Comparison of ENCODE assay signal across 16 mouse cellular contexts in the genomic region with DNA sequence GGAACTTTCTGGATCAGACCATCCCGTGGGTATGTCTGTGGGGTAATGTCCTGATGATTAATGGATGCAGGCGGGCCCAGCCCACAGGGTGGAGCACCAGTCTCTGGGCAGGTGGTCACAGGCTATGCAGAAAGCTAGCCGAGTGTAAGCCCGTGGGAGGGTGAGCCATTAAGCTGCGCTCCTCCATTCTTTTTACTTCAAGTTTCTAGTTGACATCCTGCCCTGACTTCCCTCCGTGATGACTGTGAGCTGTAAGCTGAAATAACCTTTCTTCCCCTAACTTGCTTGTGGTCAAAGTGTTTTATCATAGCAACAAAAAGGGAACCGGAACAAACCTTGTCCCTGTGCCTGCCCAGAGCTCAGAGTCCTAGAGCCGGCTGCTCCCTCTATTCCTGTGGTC. TPM values are rescaled to one million over a fixed set of nuclear protein-coding genes. Genes with fewer than 3 reads are reported as not detected.
A peak's percentile ranks its signal among the peaks of the same experiment; 100 is the strongest.
DNase-seq lines count a peak whose midpoint lies in the region; ATAC-seq lines count a peak whose summit lies in the region.
"Had no signal": no experiment of that assay in that cellular context is flagged by ENCODE, and none has a peak within 500 bp of the region (broad histone marks: within the 10 kb centered on the region; RNA-seq: fewer than 3 reads in every experiment).

No protein-coding gene starts in this region.

- no peak overlapping the region for H3K27ac ChIP-seq in forebrain, embryonic 16.5 days (ENCODE audit: low read length)
- H3K27ac ChIP-seq: kidney, postnatal 0 days; stomach, embryonic 15.5 days had no signal

- peak; percentile 34 for DNase-seq in B cell, adult 2 months
- DNase-seq in CD4-positive, CD25-positive, alpha-beta regulatory T cell, adult 2 months (ENCODE audit: low read depth, low spot score) = peak; percentile 71
- DNase-seq in left cerebral cortex, postnatal 10 days (ENCODE audit: extremely low spot score in 1 of 2, low spot score in 2 of 2) = no peak
- no peak for DNase-seq in adrenal gland, postnatal 10 days
- DNase-seq: cerebellum, postnatal 10 days; forebrain, postnatal 0 days; gastrocnemius, postnatal 36 days; left cerebral cortex, postnatal 4 days; right cerebral cortex, postnatal 14 days had no signal

- H3K36me3 ChIP-seq in megakaryocyte, embryonic 14.5 days (replicated peaks; ENCODE audit: low read length) = peaks cover 87% of the 10 kb centered on the region
- H3K36me3 ChIP-seq in forebrain, embryonic 16.5 days (ENCODE audit: control insufficient read depth, insufficient read depth) = no peaks in the 10 kb centered on the region
- H3K36me3 ChIP-seq: stomach, embryonic 15.5 days had no signal

- no peak overlapping the region for H3K4me2 ChIP-seq in forebrain, embryonic 16.5 days (ENCODE audit: low read length)
- H3K4me2 ChIP-seq: stomach, embryonic 15.5 days had no signal

- 76% methylated on average over 8 of the region's 8 CpGs for WGBS in forebrain, embryonic 16.5 days

- peak overlapping the region; percentile 59 for H3K4me3 ChIP-seq in megakaryocyte, embryonic 14.5 days (replicated peaks)
- H3K4me3 ChIP-seq in forebrain, embryonic 16.5 days (replicated peaks; ENCODE audit: low read length) = no peak overlapping the region
- H3K4me3 ChIP-seq: stomach, embryonic 15.5 days had no signal

- intact Hi-C loops in left cerebral cortex, postnatal 10 days (cut with DNase I) = no loop called here

- peak; percentile 72 for ATAC-seq in common myeloid progenitor, adult 5-6 weeks (replicated peaks; ENCODE audit: low read depth, poor library complexity, severe bottlenecking)
- ATAC-seq in forebrain, embryonic 16.5 days = no peak
- ATAC-seq: forebrain, postnatal 0 days; hindbrain, embryonic 16.5 days had no signal

- peaks cover 98% of the 10 kb centered on the region for H3K4me1 ChIP-seq in megakaryocyte, embryonic 14.5 days
- no peaks in the 10 kb centered on the region for H3K4me1 ChIP-seq in forebrain, embryonic 16.5 days (replicated peaks; ENCODE audit: control insufficient read depth, insufficient read depth, low read length)
- H3K4me1 ChIP-seq: stomach, embryonic 15.5 days had no signal

- H3K27me3 ChIP-seq in megakaryocyte, embryonic 14.5 days (replicated peaks) = no peaks in the 10 kb centered on the region
- H3K27me3 ChIP-seq in forebrain, embryonic 16.5 days (replicated peaks; ENCODE audit: control insufficient read depth, insufficient read depth, low read length) = no peaks in the 10 kb centered on the region
- H3K27me3 ChIP-seq: stomach, embryonic 15.5 days had no signal

- H3K9ac ChIP-seq in forebrain, embryonic 16.5 days (replicated peaks; ENCODE audit: low read depth, low read length) = no peak overlapping the region
- H3K9ac ChIP-seq: forebrain, postnatal 0 days; stomach, embryonic 15.5 days had no signal

- H3K9me3 ChIP-seq in megakaryocyte, embryonic 14.5 days = no peaks in the 10 kb centered on the region
- H3K9me3 ChIP-seq in forebrain, embryonic 16.5 days (ENCODE audit: control insufficient read depth, low read length) = no peaks in the 10 kb centered on the region
- H3K9me3 ChIP-seq: G1E; stomach, embryonic 15.5 days had no signal

RNA-seq across cellular contexts. Expression of a gene that starts 6.7 kb away (rescaled TPM):
- 12.4 and 18.4 TPM in 2 replicates for total RNA-seq in common myeloid progenitor, adult 5-6 weeks (2017)
- polyA plus RNA-seq in megakaryocyte, embryonic 14.5 days (2012; ENCODE audit: insufficient read depth, low replicate concordance) = 35.5 and 120 TPM in 2 replicates
- total RNA-seq in left cerebral cortex, postnatal 10 days (2021) = 1 to 10 TPM; 2.0 to 2.4 TPM
- 1 to 10 TPM; 8.1 to 9.2 TPM for total RNA-seq in adrenal gland, postnatal 10 days (2021)
- 0.80 and 0.85 TPM in 2 replicates for polyA plus RNA-seq in forebrain, embryonic 16.5 days (2015; fragmentation: Nextera tagmentation; extraction: Ambion mirVana)

RNA-seq across cellular contexts. Expression of a gene that starts 21.1 kb away (rescaled TPM):
- total RNA-seq in common myeloid progenitor, adult 5-6 weeks (2017) = 23.1 and 32.5 TPM in 2 replicates
- 19.5 and 88.9 TPM in 2 replicates for polyA plus RNA-seq in megakaryocyte, embryonic 14.5 days (2012; ENCODE audit: insufficient read depth, low replicate concordance)
- total RNA-seq in left cerebral cortex, postnatal 10 days (2021) = 10 to 100 TPM; 31.2 to 32.0 TPM
- total RNA-seq in adrenal gland, postnatal 10 days (2021) = 10 to 100 TPM; 17.6 to 19.4 TPM
- 41.6 and 42.8 TPM in 2 replicates for polyA plus RNA-seq in forebrain, embryonic 16.5 days (2015; fragmentation: Nextera tagmentation; extraction: Ambion mirVana)

RNA-seq across cellular contexts. Expression of a gene that starts 44.8 kb away (rescaled TPM):
- 35.5 and 47.4 TPM in 2 replicates for total RNA-seq in common myeloid progenitor, adult 5-6 weeks (2017)
- 284 and 814 TPM in 2 replicates for polyA plus RNA-seq in megakaryocyte, embryonic 14.5 days (2012; ENCODE audit: insufficient read depth, low replicate concordance)
- total RNA-seq in left cerebral cortex, postnatal 10 days (2021) = 10 to 100 TPM; 59.2 to 66.9 TPM
- total RNA-seq in adrenal gland, postnatal 10 days (2021) = 100 to 1,000 TPM; 160 to 178 TPM
- polyA plus RNA-seq in forebrain, embryonic 16.5 days (2015; fragmentation: Nextera tagmentation; extraction: Ambion mirVana) = 73.3 and 80.5 TPM in 2 replicates

Comparison
In these comparisons a context has a peak if more than half of its experiments do, and no peak if none do; other contexts are left out.
1. DNase-seq: peak in B cell, adult 2 months (2 of 2) and CD4-positive, CD25-positive, alpha-beta regulatory T cell, adult 2 months (single experiment); none in left cerebral cortex, postnatal 10 days (0 of 2) and adrenal gland, postnatal 10 days (single experiment).